Mouse (Mus musculus) stomach, postnatal 0 days (tissue): Measurements from ENCODE around the gene Olfr191.

ENCODE experiments used
- CTCF ChIP-seq: IDR thresholded peaks from 2 replicates; pipeline ENCODE4 v1.5.1; 2016; ENCODE audit warnings: antibody characterized with exemption, low read depth, mild to moderate bottlenecking, moderate library complexity
- EP300 ChIP-seq: optimal IDR thresholded peaks from 2 replicates; pipeline ENCODE3; 2016; ENCODE audit warnings: antibody characterized with exemption

GRCm38 (mm10) chr16:59111781-59112180, 22.2 kb upstream of the Olfr191 start, which contains the start of gene Olfr193:
- TF ChIP-seq CTCF (no peak), EP300 (no peak)
